Comparison of ENCODE assay signal across 28 mouse cellular contexts in the genomic region with DNA sequence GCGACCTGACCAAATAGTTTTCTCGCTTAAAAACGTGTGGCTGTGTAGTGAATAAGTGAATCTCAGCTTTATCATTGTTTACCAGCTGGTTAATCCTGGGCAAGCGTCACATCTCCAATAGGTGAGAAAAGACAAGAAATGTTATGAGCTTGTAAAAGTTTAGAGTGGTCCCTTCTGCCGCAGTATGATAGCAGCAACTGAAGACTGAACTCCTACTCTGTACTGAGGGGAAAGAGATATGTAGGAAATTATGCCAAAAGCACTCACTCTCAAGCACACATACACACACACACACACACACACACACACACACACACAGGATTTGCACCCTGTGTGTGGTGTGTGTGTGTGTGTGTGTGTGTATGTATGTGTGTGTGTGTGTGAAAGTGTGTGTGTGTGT. TPM values are rescaled to one million over a fixed set of nuclear protein-coding genes. Genes with fewer than 3 reads are reported as not detected.
"Had no signal": no experiment of that assay in that cellular context is flagged by ENCODE, and none has a peak within 500 bp of the region (broad histone marks: within the 10 kb centered on the region; RNA-seq: fewer than 3 reads in every experiment).

No protein-coding gene starts in this region.

- ATAC-seq: lung, postnatal 0 days; midbrain, embryonic 13.5 days; midbrain, embryonic 15.5 days; midbrain, embryonic 16.5 days had no signal

- H3K36me3 ChIP-seq: limb, embryonic 10.5 days; limb, embryonic 12.5 days; limb, embryonic 13.5 days; limb, embryonic 15.5 days; liver, embryonic 15.5 days; lung, embryonic 15.5 days; midbrain, embryonic 10.5 days; midbrain, embryonic 12.5 days; midbrain, embryonic 13.5 days; midbrain, embryonic 15.5 days; neural tube, embryonic 12.5 days; neural tube, embryonic 13.5 days had no signal

- H3K9me3 ChIP-seq: limb, embryonic 10.5 days; limb, embryonic 15.5 days; liver, embryonic 15.5 days; lung, embryonic 15.5 days; midbrain, embryonic 12.5 days; midbrain, embryonic 15.5 days had no signal

- H3K4me3 ChIP-seq: left cerebral cortex, adult 2 months; limb, embryonic 10.5 days; limb, embryonic 12.5 days; limb, embryonic 13.5 days; limb, embryonic 15.5 days; liver, embryonic 15.5 days; lung, embryonic 15.5 days; megakaryocyte, embryonic 14.5 days; midbrain, embryonic 10.5 days; midbrain, embryonic 12.5 days; midbrain, embryonic 13.5 days; midbrain, embryonic 15.5 days; myocyte; neural tube, embryonic 12.5 days; neural tube, embryonic 13.5 days had no signal

- H3K27ac ChIP-seq: left cerebral cortex, adult 2 months; limb, embryonic 10.5 days; limb, embryonic 12.5 days; limb, embryonic 13.5 days; limb, embryonic 15.5 days; liver, embryonic 15.5 days; lung, embryonic 15.5 days; macrophage; midbrain, embryonic 10.5 days; midbrain, embryonic 12.5 days; midbrain, embryonic 13.5 days; midbrain, embryonic 15.5 days; neural tube, embryonic 12.5 days; neural tube, embryonic 13.5 days had no signal

- H3K9ac ChIP-seq: limb, embryonic 12.5 days; limb, embryonic 13.5 days; limb, embryonic 15.5 days; liver, embryonic 15.5 days; lung, embryonic 14.5 days; lung, embryonic 15.5 days; midbrain, embryonic 12.5 days; midbrain, embryonic 13.5 days; midbrain, embryonic 15.5 days; neural tube, embryonic 12.5 days; neural tube, embryonic 13.5 days had no signal

- DNase-seq: left cerebral cortex, postnatal 4 days; lung, adult 18-20 months; lung, adult 2 months; lung, embryonic 14.5 days; lung, postnatal 10 days; lung, postnatal 14 days; lung, postnatal 36 days; lung, postnatal 4 days; midbrain, embryonic 14.5 days had no signal

- H3K4me2 ChIP-seq: limb, embryonic 12.5 days; limb, embryonic 13.5 days; limb, embryonic 15.5 days; liver, embryonic 15.5 days; lung, embryonic 14.5 days; lung, embryonic 15.5 days; midbrain, embryonic 11.5 days; midbrain, embryonic 12.5 days; midbrain, embryonic 13.5 days; midbrain, embryonic 15.5 days; neural tube, embryonic 12.5 days; neural tube, embryonic 13.5 days had no signal

- H3K27me3 ChIP-seq: limb, embryonic 12.5 days; limb, embryonic 13.5 days; limb, embryonic 15.5 days; liver, embryonic 15.5 days; lung, embryonic 15.5 days; megakaryocyte, embryonic 14.5 days; midbrain, embryonic 12.5 days; midbrain, embryonic 13.5 days; midbrain, embryonic 15.5 days; neural tube, embryonic 12.5 days; neural tube, embryonic 13.5 days had no signal

- H3K4me1 ChIP-seq: liver, embryonic 15.5 days; megakaryocyte, embryonic 14.5 days; midbrain, embryonic 10.5 days; midbrain, embryonic 12.5 days; midbrain, embryonic 13.5 days; midbrain, embryonic 15.5 days; neural tube, embryonic 12.5 days; neural tube, embryonic 13.5 days had no signal

RNA-seq across cellular contexts. Expression of a gene that starts 26.2 kb away (rescaled TPM):
- polyA plus RNA-seq: macrophage, myocyte had no signal
